Mouse (Mus musculus): ENCODE measurements around the gene Gm7544. TPM values are rescaled to one million over a fixed set of nuclear protein-coding genes. Genes with fewer than 3 reads are reported as not detected.
A peak's percentile ranks its signal among the peaks of the same experiment; 100 is the strongest.

Gm7544 gene
- polyA plus RNA-seq, 1 experiment from 2014 or later = not detected

DNA sequence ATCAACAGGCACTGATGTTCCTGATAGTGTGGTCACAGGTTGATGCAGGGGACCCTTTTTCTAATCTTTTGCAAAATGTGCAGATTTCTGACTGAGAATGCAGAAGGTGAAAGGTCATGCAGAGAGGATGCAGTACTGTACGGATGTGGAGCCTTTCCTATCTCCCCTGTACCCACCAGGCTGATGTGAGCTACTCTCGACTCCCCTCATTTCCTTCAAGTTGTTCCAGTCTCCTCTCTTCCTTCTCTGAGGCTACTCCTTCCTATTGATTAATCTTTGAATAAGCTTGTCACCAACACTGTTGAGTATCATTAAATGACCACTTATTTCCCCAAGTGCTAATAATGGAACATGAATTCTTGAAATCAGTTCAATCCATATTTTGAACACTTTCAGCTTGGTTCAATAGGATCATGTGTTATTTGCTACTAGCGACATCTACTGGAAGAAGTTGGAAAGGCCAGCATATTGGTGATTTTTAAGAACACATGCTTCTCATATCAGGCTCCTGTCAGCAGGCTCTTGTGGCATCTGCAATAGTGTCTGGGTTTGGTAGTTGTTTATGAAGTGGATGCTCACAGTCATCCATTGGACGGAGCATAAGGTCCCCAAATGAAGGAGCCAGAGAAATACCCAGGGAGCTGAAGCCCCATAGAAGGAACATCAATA lies 31.9 kb upstream of the Gm7544 start:
- WGBS = 28% methylated on average over 4 of the region's 4 CpGs

DNA sequence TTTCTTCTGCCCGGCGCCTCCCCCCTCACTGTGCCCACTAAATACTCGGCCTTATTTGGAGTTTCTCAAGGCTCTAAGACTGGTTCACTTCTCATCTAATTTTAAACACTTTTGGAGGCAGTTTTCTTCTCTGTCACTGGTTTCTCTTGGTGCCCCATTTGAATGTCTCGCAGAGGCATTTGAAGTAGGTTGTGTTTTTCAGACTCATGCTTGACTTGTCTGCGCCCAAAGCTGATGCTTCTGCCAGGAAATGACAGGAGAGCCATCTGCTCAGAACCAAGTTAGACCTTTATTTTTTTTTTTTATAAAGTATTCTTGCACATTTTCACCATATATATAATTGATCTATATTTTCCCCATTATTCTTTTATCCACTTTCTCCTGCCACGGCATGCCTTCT lies 30.9 kb upstream of the Gm7544 start:
- Histone ChIP-seq H3K27me3 (ENCODE audit: control insufficient read depth, insufficient read depth, low read length) (no peaks in the 10 kb centered on the region), H3K36me3 (ENCODE audit: control insufficient read depth, insufficient read depth, low read length) (no peaks in the 10 kb centered on the region), H3K27ac (replicated peaks) (no peak overlapping the region), H3K9me3 (ENCODE audit: control insufficient read depth, low read length) (no peaks in the 10 kb centered on the region), H3K9ac (ENCODE audit: low read length) (no peak overlapping the region), H3K4me1 (replicated peaks; ENCODE audit: control insufficient read depth, insufficient read depth) (no peaks in the 10 kb centered on the region), H3K4me2 (replicated peaks; ENCODE audit: low read depth) (no peak overlapping the region), H3K4me3 (ENCODE audit: low read depth, low read length) (no peak overlapping the region)
- ATAC-seq (ENCODE audit: low FRiP score, low TSS enrichment) (no peak), DNase-seq (ENCODE audit: low spot score) (no peak)
- no peak for TF ChIP-seq CTCF (IDR thresholded peaks at IDR 0.05; ENCODE audit: low read depth)
- TF ChIP-seq EP300 (optimal IDR thresholded peaks at IDR 0.05) = no peak
- 88% methylated on average over 6 of the region's 6 CpGs for WGBS

More for the DNA sequence above, 31.9 kb upstream of the Gm7544 start:
- H3K27ac ChIP-seq (replicated peaks) = no peak overlapping the region
- no peaks in the 10 kb centered on the region for H3K9me3 ChIP-seq (ENCODE audit: control insufficient read depth, low read length)
- TF ChIP-seq EP300 (optimal IDR thresholded peaks at IDR 0.05) = no peak
- peak; percentile 92 for TF ChIP-seq CTCF (IDR thresholded peaks at IDR 0.05; ENCODE audit: low read depth)
- no peaks in the 10 kb centered on the region for H3K4me1 ChIP-seq (replicated peaks; ENCODE audit: control insufficient read depth, insufficient read depth)
- H3K9ac ChIP-seq (ENCODE audit: low read length) = no peak overlapping the region
- no peaks in the 10 kb centered on the region for H3K36me3 ChIP-seq (ENCODE audit: control insufficient read depth, insufficient read depth, low read length)
- H3K4me3 ChIP-seq (ENCODE audit: low read depth, low read length) = no peak overlapping the region
- ATAC-seq (ENCODE audit: low FRiP score, low TSS enrichment) (no peak), DNase-seq (ENCODE audit: low spot score) (no peak)
- H3K4me2 ChIP-seq (replicated peaks; ENCODE audit: low read depth) = no peak overlapping the region
- no peaks in the 10 kb centered on the region for H3K27me3 ChIP-seq (ENCODE audit: control insufficient read depth, insufficient read depth, low read length)

DNA sequence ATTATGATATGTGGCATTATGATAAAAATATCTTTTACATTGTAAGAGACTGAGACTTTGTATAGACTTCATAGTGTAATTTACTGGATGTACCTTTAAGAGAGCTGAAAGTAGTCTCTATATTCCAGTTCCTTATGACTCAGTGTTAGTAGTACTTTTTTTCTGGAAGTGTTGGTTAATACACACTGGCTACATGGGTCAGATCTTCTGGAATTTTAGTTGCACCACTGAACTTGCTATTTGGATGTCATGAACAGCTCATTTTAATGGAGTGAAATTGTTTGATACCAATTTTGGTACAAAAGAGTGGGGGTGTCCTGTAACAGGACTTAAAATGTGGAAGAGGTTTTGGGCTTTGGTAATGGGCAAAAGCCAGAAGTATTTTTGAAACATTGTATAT lies 22.0 kb upstream of the Gm7544 start:
- H3K27me3 ChIP-seq (ENCODE audit: control insufficient read depth, insufficient read depth, low read length) = no peaks in the 10 kb centered on the region
- H3K4me2 ChIP-seq (replicated peaks; ENCODE audit: low read depth) = no peak overlapping the region
- no peaks in the 10 kb centered on the region for H3K4me1 ChIP-seq (replicated peaks; ENCODE audit: control insufficient read depth, insufficient read depth)
- H3K36me3 ChIP-seq (ENCODE audit: control insufficient read depth, insufficient read depth, low read length) = no peaks in the 10 kb centered on the region
- ATAC-seq (ENCODE audit: low FRiP score, low TSS enrichment) (no peak), DNase-seq (ENCODE audit: low spot score) (no peak)
- H3K9ac ChIP-seq (ENCODE audit: low read length) = no peak overlapping the region
- H3K4me3 ChIP-seq (ENCODE audit: low read depth, low read length) = no peak overlapping the region
- H3K9me3 ChIP-seq (ENCODE audit: control insufficient read depth, low read length) = no peaks in the 10 kb centered on the region
- no peak overlapping the region for H3K27ac ChIP-seq (replicated peaks)
- no peak for TF ChIP-seq EP300 (optimal IDR thresholded peaks at IDR 0.05)

DNA sequence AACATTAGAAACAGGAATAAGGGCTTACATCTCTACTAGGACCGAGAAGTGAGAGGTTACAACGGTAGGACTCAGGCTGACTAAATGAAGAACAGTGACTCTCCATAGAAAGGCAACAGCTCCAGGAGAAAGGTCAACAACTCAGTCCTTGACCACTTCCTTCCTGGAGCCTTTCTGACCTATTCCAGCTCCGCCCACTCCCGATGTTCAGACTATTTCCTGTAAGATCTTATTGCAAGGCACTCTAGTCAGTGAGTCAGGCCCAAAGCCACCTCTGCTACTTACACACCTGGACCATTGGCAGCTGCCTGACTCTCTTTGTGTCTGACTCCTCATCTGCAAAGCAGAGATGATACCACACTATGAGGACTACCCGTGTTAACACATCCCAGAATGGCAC lies 19.9 kb upstream of the Gm7544 start:
- no peak overlapping the region for H3K27ac ChIP-seq (replicated peaks)
- H3K9ac ChIP-seq (ENCODE audit: low read length) = no peak overlapping the region
- H3K4me1 ChIP-seq (replicated peaks; ENCODE audit: control insufficient read depth, insufficient read depth) = no peaks in the 10 kb centered on the region
- no peak overlapping the region for H3K4me3 ChIP-seq (ENCODE audit: low read depth, low read length)
- ATAC-seq (ENCODE audit: low FRiP score, low TSS enrichment) (peak; percentile 88), DNase-seq (ENCODE audit: low spot score) (peak; percentile 64)
- H3K9me3 ChIP-seq (ENCODE audit: control insufficient read depth, low read length) = no peaks in the 10 kb centered on the region
- no peak for TF ChIP-seq CTCF (IDR thresholded peaks at IDR 0.05; ENCODE audit: low read depth)
- TF ChIP-seq EP300 (optimal IDR thresholded peaks at IDR 0.05) = no peak
- H3K36me3 ChIP-seq (ENCODE audit: control insufficient read depth, insufficient read depth, low read length) = no peaks in the 10 kb centered on the region
- H3K27me3 ChIP-seq (ENCODE audit: control insufficient read depth, insufficient read depth, low read length) = no peaks in the 10 kb centered on the region
- H3K4me2 ChIP-seq (replicated peaks; ENCODE audit: low read depth) = no peak overlapping the region
- WGBS = 74% methylated on average over 5 of the region's 5 CpGs

DNA sequence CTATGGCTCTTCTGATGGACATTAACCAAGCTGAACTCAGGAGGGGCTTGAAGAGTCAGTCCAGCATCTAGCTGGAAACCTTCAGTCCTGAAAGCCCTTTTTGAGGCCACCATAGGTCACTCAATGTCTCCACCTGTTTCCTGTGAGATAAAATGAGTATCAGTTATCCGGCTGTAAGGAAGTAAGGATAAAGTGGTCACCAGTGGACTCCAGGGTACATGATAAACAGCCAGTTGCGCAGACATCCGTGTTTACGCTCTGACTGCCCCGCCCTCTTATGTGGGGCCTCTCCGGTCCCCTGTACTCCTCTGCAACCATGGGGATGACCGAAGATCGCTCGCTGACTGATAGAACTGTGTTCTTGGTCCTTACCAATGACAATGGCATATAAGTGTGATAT lies 18.5 kb upstream of the Gm7544 start:
- peak; percentile 45; the same call in 1 of the 2 replicates for ATAC-seq (ENCODE audit: low FRiP score, low TSS enrichment)
- H3K27ac ChIP-seq (replicated peaks) = no peak overlapping the region
- H3K9ac ChIP-seq (ENCODE audit: low read length) = no peak overlapping the region
- no peaks in the 10 kb centered on the region for H3K36me3 ChIP-seq (ENCODE audit: control insufficient read depth, insufficient read depth, low read length)
- H3K4me1 ChIP-seq (replicated peaks; ENCODE audit: control insufficient read depth, insufficient read depth) = no peaks in the 10 kb centered on the region
- TF ChIP-seq CTCF (IDR thresholded peaks at IDR 0.05; ENCODE audit: low read depth) (no peak), EP300 (optimal IDR thresholded peaks at IDR 0.05) (no peak)
- WGBS = 56% methylated on average over 9 of the region's 9 CpGs
- H3K4me2 ChIP-seq (replicated peaks; ENCODE audit: low read depth) = no peak overlapping the region
- H3K4me3 ChIP-seq (ENCODE audit: low read depth, low read length) = no peak overlapping the region
- no peaks in the 10 kb centered on the region for H3K27me3 ChIP-seq (ENCODE audit: control insufficient read depth, insufficient read depth, low read length)
- H3K9me3 ChIP-seq (ENCODE audit: control insufficient read depth, low read length) = no peaks in the 10 kb centered on the region
- no peak for DNase-seq (ENCODE audit: low spot score)

DNA sequence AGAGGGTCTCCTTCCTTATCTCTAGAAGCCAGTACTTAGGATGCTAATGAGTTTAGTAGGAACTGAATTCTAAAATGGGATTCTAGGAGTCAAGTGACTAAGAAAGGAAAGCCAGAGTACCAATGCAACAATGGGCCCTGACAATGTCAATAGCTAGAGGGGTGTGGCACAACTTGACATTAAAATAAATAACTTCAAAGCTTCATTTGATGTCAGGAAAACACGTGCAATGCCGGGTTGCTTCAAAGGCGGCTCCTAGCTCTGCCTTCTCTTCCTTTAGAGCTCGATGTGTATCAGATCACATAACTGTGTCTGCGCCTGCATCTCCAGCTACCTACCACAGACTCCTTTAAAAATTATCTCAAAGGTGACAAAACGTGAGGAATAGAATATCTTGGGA lies 18.1 kb upstream of the Gm7544 start:
- Histone ChIP-seq H3K27me3 (ENCODE audit: control insufficient read depth, insufficient read depth, low read length) (no peaks in the 10 kb centered on the region), H3K9ac (ENCODE audit: low read length) (no peak overlapping the region), H3K4me3 (ENCODE audit: low read depth, low read length) (no peak overlapping the region), H3K4me2 (replicated peaks; ENCODE audit: low read depth) (no peak overlapping the region), H3K27ac (replicated peaks) (no peak overlapping the region), H3K4me1 (replicated peaks; ENCODE audit: control insufficient read depth, insufficient read depth) (no peaks in the 10 kb centered on the region), H3K36me3 (ENCODE audit: control insufficient read depth, insufficient read depth, low read length) (no peaks in the 10 kb centered on the region), H3K9me3 (ENCODE audit: control insufficient read depth, low read length) (no peaks in the 10 kb centered on the region)
- no peak for TF ChIP-seq CTCF (IDR thresholded peaks at IDR 0.05; ENCODE audit: low read depth)
- no peak for TF ChIP-seq EP300 (optimal IDR thresholded peaks at IDR 0.05)
- DNase-seq (ENCODE audit: low spot score) (no peak), ATAC-seq (ENCODE audit: low FRiP score, low TSS enrichment) (no peak)
- WGBS = 46% methylated on average over 6 of the region's 6 CpGs
